Mouse (Mus musculus) c-Kit-positive CD71-positive TER-119-negative erythroid progenitor cells, embryonic 14.5 days (primary cell): ENCODE measurements at regions not wholly inside any gene's neighbourhood (a gene's known extent, or its start where the extent isn't known, plus 50 kb on each side); places are given as distances from the start of the nearest gene placed in this dataset.
"Not testable (repeated sequence)": the region's sequence is repeated elsewhere in the genome, so short reads cannot be mapped to it uniquely, and the experiment has no call there.

Experiments
- DNase-seq: peaks from one replicate; pipeline ENCODE4 v3.0.0-alpha.2; 2013; ENCODE audit warnings: low read depth

DNA sequence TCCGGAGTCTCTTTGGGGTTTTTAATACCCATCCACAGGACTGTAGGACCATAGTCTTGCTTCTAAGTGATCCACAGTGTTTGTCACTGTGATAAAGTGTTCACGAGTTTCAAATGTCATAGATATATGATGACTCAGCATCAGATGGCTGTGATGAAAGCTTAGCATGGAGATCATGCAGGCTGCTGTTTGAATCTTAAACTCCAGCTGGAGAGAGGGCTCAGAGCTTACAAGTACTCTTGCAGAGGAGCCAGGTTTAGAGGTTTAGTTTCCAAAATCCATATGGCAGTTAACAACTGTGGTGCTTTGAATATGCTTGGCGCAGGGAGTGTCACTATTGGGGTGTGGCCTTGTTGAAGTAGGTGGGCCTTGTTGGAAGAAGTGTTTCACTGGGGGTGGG is 280.9 kb upstream of the Ubash3b start:
- no peak for DNase-seq

GRCm38 (mm10) chr9:41439979-41440378 is 278.5 kb upstream of the Ubash3b start:
- no peak for DNase-seq

GRCm38 (mm10) chr9:41438141-41438540 is 276.6 kb upstream of the Ubash3b start:
- DNase-seq, result no peak

DNA sequence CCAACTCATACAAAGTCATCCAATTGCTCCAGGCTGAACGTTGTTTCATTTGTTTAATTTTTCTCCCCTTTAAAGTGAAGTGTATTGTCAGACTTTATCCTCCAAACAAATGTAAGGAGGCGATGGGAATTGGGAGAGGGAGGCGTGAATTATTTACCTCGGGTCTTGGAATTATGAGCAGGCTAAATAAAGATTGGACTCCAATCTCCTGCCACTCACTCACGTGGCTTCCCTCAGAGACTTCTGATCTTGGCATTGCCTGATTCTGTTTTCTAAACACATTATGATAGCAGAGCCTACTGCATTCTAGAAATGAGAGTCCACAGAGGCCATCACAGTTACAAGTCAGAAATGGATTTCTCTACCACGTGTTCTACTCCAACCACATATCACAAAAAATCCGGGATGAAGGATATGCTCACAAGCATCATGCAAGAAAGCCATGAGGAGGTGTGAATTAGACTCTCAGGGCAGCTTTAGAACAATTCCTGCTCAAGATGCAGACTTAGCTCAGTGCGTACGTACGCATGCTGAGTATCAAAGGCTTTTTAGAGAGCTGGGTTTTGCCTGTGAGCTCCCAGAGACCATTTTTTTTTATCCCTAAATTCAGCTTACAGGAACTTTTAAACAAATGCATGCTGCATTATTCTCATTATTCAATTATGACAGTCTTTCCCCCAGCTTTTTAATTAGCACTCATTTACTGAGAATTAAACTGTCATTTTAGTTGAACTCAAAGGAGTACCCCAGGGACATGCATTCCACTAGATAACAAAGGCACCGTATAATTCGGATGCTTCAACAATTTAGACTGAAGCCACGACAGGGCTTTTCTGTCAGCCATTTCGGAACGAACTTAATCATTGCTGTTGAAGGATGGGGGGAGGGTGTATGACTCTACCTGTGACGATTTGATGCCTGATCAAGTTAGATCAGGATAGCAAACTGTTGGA is 269.2 kb upstream of the Ubash3b start:
- no peak for DNase-seq

GRCm38 (mm10) chr9:41429711-41430390 is 268.4 kb upstream of the Ubash3b start:
- no peak for DNase-seq

DNA sequence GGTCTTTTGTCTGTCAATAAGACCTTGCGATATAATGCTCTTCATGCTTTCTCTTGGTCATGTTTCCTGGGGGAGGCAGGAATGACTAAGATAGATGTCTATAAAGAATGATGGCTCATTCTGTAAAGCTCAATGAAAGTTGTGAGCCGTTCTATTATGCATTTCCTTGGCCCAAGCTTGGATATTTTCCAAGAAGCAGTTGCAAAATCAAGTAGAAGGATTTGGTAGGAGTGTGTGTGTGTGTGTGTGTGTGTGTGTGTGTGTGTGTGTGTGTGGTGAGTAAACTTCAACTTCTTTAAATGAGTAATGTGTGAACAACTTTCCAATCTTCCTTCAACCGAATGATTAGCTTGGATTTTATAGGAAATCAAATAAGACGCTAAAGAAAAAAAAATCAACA is 267.7 kb upstream of the Ubash3b start:
- no peak for DNase-seq

DNA sequence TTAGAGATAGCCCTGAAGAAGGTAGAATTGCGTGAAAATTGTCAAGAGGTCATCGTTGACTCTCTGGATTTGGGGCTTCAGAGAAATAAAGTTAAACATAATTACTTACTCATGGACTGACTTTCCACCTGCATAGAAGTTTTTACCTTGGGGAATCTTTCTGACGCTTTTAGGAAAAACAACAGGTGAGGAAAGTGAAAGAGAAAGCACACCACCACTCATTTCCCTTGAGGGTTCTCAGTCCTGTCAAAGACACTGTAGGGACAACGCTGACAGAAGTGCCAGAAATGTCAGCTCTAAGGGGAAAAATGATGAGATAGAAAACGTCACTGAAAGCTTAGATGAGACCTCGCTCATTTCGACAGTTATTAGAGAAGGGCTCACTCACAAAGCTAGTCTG is 265.2 kb upstream of the Ubash3b start:
- DNase-seq, result no peak

- no peak for DNase-seq
Measured at GRCm38 (mm10) chr9:41425225-41425624, 263.7 kb upstream of the Ubash3b start.

DNA sequence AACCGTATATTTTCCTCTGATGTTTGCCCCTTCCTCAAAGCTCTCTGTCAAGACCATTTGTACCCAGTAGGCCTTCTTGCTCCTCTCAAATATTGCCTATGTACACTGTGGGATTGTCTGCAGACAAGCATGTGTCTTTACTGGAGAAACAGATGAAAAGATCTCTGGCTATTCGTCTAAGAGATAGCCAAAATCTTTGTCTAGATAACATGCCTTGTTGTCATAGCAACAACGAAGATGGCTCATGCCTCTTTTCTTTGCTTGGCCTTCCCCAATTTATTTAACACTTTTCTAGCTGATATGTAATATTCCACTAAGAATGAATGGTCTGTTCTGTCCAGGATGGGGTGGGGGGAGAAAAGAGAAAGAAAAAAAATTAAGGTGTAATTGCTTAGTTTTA is 252.3 kb upstream of the Ubash3b start:
- DNase-seq, result no peak

- not testable (repeated sequence) for DNase-seq
Measured at GRCm38 (mm10) chr9:41413091-41413490, 251.6 kb upstream of the Ubash3b start.

DNA sequence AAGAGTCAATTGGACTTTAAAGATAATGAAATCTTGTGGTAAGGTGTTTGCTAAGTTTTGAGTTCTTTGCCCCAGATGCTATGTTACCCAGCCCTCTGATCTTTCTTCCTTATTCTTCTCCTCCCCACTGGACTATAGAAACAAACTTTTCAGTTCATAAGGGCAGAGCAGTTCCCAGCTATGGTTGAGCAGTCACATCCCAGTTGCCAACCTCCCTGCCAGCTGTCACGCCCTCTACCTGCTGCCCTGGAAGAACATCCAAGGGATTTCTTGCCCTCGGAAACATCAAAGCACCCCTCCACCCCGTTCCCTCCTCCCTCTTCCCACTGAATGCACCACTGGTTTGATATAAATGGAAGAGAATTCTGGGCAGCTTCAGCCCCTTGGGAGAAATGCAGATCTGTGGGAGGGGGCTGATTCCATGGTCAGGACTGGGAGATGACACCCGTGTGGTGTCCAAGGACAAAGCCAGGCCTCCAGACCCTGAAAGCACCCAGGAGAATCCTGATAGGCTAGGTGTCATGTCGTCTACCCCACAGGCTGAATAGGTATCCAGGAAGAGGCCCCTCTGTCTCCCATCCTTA is 250.8 kb upstream of the Ubash3b start:
- DNase-seq, result no peak

DNA sequence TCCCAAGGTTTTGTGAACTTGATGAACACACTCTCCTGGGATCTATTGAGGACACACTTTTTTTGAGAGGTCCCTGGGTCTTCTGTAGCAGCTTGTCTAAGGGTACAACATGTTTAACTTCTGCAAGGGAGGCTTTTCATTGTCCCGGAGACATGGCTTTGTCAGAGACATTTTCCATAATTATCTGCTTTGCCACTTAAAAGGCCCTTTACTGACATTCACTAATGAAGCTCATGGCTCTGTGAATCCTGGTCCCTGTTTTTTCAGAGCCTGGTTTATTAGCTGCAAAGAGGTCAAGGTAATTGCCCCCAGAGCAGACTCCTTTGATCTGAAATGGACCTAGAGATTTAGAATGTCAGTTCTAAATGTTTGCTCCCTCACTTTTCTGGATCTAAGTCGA is 246.8 kb upstream of the Ubash3b start:
- no peak for DNase-seq

GRCm38 (mm10) chr9:41407078-41407477 is 245.6 kb upstream of the Ubash3b start:
- no peak for DNase-seq

- DNase-seq, result no peak
Measured at GRCm38 (mm10) chr9:41402942-41403341, 241.4 kb upstream of the Ubash3b start.

DNA sequence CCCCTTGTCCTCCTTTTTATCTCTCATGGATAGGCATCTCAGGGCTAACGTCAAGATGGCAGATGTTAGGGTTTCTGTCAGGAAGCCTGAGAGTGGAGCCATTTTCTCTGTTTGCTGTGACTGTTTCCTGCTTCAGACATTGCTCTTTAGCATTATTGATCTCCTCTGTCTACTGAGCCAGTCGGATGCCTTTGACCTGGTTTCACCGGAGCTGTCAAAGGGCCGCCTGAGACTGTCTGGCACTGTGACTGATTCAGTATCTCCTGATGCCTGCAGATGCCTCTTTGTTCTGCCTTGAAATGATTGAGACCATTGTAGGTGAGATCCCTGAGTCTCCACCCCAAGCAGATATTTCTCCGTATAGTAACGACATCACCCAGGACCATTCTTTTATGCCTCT is 239.5 kb upstream of the Ubash3b start:
- no peak for DNase-seq

GRCm38 (mm10) chr9:41395471-41395870 is 234.0 kb upstream of the Ubash3b start:
- DNase-seq, result no peak

DNA sequence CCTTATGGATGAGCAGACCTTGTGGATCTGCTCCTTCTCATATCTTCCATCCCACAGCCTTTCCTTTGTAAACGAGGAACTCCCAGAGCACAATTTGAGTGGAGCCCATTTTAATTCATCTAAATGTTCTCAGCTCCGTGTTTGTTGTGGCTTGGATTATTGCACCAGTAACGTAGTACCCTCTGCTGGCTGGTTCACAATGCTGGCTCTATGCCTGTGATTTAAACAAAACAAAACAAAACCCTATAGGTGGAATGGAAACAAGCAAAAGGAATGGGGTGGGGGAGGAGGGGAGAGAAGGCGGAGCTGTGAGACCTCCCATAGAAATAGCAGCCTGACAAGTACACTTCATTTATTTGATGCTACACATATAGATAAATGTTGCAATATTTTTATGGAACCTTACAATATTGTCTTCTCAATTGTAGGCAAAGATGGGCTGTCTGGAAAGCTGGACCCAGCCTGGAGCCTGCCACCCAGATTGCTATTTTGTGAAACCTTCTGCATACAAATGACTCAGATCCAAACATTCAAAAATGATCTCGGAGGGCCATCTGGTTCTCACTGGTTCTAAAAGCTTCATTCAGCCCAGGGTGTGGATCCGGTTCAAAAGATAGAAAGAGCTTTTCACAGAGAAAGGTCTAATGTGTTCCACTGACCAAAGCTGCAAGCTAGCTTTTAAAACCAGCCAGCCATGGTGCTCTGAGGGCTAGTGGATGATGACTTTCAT is 230.3 kb upstream of the Ubash3b start:
- no peak for DNase-seq

GRCm38 (mm10) chr9:41379283-41379682 is 217.8 kb upstream of the Ubash3b start:
- DNase-seq, result no peak

DNA sequence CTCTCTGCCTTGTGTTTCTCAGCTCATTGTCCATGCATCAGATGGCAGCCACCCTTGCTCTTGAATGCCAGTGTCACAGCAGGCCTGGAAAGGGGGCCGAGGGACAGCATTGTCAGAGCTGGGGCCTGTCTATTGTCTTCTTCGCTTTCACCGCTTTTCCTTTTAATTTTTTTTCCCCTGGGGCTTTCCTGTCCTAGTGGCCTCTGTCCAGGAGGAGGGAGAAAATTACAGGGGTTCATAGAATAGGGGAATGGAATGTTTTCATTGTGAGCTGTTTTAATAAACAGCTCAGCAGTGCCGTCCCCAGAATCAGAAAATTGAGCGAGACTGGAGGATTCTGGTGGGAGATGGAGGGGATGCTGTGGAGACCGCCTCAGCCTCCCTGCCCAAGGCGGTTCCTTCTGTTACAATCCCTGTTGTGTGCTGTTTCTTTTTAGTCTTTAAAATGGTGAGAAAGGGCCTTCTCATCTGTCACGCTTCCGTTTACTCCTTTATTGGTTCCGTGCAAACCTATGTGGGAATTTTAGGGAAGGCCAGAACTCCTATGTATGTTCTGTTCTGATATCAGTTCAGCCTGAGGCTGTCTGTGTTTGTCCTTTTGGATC is 217.2 kb upstream of the Ubash3b start:
- DNase-seq, result no peak

DNA sequence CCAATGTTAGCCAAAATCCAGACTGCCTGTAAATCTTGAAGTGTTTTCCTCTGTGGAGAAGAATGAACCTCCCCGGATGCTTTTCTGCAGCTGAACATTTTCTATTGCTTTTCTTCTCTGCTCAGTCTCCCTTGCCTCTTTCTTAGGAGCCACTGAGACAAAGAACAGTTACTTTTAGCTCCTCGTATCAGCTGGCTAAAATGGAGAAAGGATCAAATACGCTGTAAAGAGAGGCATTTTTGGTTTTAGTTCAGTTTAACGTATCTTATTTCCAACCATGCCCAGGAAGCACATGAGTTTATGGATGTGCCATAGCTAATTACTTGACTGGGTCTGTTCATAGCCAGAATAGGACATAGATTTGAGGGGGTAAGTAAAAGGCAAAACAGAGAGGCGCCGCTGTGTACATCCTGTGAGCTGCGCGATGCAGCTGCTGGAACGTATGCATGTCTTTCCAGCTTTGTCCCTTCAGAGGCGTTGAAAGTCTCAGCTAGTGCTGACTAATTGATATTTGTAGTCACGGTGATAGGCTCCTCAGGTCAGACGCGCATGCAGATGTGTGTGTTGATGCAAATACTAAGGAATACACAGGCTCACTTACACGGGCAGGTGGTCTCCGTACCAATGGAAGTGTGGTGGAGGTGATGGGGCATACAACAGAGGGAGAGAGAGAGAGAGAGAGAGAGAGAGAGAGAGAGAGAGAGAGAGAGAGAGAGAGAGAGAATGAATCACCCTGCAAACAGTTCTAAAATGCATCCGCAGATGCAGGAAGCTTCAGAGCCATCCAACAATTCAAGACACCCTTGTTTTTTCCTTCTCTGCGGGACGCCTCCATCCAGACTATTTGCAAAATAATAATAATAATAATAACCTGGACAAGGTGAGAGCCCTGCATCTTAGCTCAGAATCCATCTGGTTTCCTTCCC is 216.5 kb upstream of the Ubash3b start:
- no peak for DNase-seq
